Mouse (Mus musculus) forebrain, embryonic 12.5 days (tissue): Measurements from ENCODE around the gene Dis3. TPM values are rescaled to one million over a fixed set of nuclear protein-coding genes. Genes with fewer than 3 reads are reported as not detected.
A peak's percentile ranks its signal among the peaks of the same experiment; 100 is the strongest.
"Not testable (repeated sequence)": the region's sequence is repeated elsewhere in the genome, so short reads cannot be mapped to it uniquely, and the experiment has no call there.

ENCODE experiments used
- ATAC-seq: fragments of 200-750 bp; cut with Nextera tagmentation; 2 replicates; pipeline ENCODE4 v1.8.0; 2017; ENCODE audit warnings: moderate TSS enrichment; ENCODE audit not compliant: low FRiP score
- H3K27ac ChIP-seq: fragments of 300-500 bp; sonication (generic); 2 replicates; pipeline ENCODE4 v1.5.1; 2016; ENCODE audit warnings: mild to moderate bottlenecking
- H3K27me3 ChIP-seq: fragments of 300-500 bp; sonication (generic); 2 replicates; pipeline ENCODE4 v1.6.1; 2016; ENCODE audit warnings: mild to moderate bottlenecking
- H3K36me3 ChIP-seq: fragments of 300-500 bp; sonication (generic); replicated peaks from 2 replicates; pipeline ENCODE4 v1.6.1; 2016; ENCODE audit warnings: mild to moderate bottlenecking
- H3K4me1 ChIP-seq: fragments of 300-500 bp; sonication (generic); 2 replicates; pipeline ENCODE4 v1.6.1; 2016
- H3K4me2 ChIP-seq: fragments of 300-500 bp; sonication (generic); 2 replicates; pipeline ENCODE4 v1.6.1; 2016; ENCODE audit warnings: mild to moderate bottlenecking, moderate library complexity
- H3K4me3 ChIP-seq: fragments of 300-500 bp; sonication (generic); replicated peaks from 2 replicates; pipeline ENCODE4 v1.5.1; 2016; ENCODE audit warnings: mild to moderate bottlenecking
- H3K9ac ChIP-seq: fragments of 300-500 bp; sonication (generic); 2 replicates; pipeline ENCODE4 v1.6.1; 2016; ENCODE audit warnings: mild to moderate bottlenecking
- H3K9me3 ChIP-seq: fragments of 300-500 bp; sonication (generic); 2 replicates; pipeline ENCODE4 v1.6.1; 2016
- WGBS: fragments of 180-500 bp; shearing (Covaris S2); methylation state at CpG from one replicate; pipeline ENCODE4 v1.1.7; 2016; 5-methylcytosine and 5-hydroxymethylcytosine counted together
- polyA plus RNA-seq: library from polyadenylated mRNA; unstranded; fragments of >200 nt; fragmentation: Nextera tagmentation; extraction: Ambion mirVana; gene quantifications from 2 replicates; pipeline ENCODE4 v1.2.1, GENCODE M21; 2016

The Dis3 gene
- polyA plus RNA-seq, 1 experiment from 2014 or later, result 43.9 TPM

DNA sequence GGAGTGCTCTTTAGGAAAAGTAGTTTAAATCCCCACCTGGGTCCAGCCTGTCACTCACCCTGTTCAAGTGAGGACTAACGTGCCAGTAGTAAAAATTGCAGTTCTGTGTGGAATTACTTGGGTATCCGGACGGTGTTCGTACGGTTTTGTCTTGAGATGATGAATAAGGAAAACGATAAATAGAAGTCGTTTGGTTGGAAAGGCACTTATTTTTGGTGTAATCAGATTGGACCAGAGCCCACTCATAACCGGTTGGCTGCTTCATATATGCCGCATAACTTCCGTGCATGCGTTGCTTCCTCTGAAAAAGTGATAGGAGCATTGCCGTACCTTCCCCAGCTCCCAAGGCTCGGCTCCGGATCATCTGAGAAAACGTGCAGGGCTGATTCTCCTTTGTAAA is 52.8 kb downstream of the Dis3 start:
- ATAC-seq, result no peak; the same call in 1 of the 2 replicates
- H3K4me1 ChIP-seq, result peaks cover 23% of the 10 kb centered on the region
- H3K4me2 ChIP-seq, result peak overlapping the region; percentile 65
- H3K27me3 ChIP-seq, result no peaks in the 10 kb centered on the region
- H3K27ac ChIP-seq, result peak overlapping the region; percentile 68; the same call in 1 of the 2 replicates
- no peaks in the 10 kb centered on the region for H3K9me3 ChIP-seq
- H3K9ac ChIP-seq, result peak overlapping the region; percentile 80
- H3K4me3 ChIP-seq, result peak overlapping the region; percentile 87
- H3K36me3 ChIP-seq, result no peaks in the 10 kb centered on the region; the same call in 1 of the 2 replicates
- 1% methylated on average over 15 of the region's 15 CpGs for WGBS

DNA sequence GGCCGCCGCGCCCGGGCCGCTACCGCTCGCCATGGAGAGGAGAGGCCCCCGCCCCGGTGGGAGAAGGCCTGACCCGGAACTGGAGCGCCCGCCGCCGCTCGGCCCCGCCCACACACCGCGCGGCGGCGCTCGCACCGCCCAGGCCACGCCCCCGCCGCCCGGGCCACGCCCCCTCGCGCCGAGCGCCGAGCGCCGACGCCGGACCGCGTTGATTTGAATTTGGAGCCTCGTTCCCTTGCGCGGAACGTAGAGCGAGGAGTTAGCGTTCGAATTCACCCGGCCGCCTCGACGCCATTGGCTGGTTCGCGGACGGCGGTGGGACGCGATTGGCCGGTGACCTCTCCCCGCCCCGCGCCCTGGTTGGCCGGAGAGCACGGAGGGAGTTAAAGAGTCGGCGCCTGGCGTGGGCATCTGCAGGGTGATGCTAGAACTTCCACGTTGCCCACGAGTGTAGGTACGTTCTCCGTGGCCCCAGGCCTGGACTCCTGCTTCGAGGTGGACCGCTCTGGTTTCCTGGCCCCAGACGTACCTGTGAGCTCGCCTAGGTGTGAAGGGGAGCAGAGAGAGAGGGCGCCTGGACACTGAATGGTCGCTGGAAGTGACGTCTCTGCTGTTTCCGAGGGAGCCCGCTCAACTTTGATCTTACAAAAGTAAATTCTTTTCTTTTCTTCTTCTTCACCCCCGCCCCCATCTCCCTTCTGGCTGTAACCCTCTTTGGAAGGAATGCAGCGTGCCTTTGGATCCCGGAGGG is 53.4 kb downstream of the Dis3 start, which contains the start of the genes Mzt1 and Bora:
Gene Mzt1 (minus strand): TSS at position 104 of the 751 bp plus-strand sequence.
Gene Bora (plus strand): TSS at position 192 of the 751 bp plus-strand sequence.
- under 1% methylated on average over 80 of the region's 81 CpGs for WGBS
- Histone ChIP-seq H3K9me3 (no peaks in the 10 kb centered on the region), H3K4me2 (peak within 1 kb of the TSS; percentile 73), H3K9ac (peak within 1 kb of the TSS; percentile 80), H3K36me3 (no peaks in the 10 kb centered on the region; the same call in 1 of the 2 replicates), H3K4me1 (peaks cover 23% of the 10 kb centered on the region), H3K27me3 (no peaks in the 10 kb centered on the region), H3K4me3 (peak within 1 kb of the TSS; percentile 87), H3K27ac (peak within 1 kb of the TSS; percentile 82)
- peak; percentile 97 for ATAC-seq

DNA sequence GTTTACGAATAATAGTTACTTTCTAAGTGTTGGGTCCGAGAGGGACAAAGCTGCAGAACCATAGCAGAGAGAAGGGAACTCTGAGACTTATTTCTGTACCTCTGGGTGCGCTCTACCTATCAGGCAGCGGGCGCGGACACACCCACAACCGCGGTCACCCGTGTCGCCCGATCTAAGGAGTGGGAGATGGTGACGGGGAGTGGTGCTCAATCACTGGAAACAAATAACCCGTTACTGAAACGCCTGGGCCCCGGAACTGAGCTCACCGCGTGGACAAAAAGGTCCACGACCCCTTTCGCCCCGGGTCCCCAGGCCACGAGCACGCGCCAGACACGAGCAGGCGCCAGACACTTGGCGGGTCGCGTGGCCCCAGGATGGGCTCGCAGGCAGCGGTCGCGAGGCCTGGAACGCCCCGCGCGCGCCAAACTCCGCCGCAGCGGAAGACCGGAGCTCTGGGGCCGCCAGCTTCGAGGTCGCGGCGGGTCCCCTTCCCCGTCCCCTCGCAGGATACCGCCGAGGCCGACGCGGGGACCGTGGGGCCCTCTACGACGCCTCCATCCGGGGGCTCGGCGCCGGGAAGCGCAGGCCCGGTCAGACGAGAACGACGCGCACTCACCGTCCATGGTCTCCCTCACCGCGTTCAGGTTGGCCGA is 54.1 kb downstream of the Dis3 start:
- under 1% methylated on average over 67 of the region's 70 CpGs for WGBS
- H3K27me3 ChIP-seq, result no peaks in the 10 kb centered on the region
- peaks cover 23% of the 10 kb centered on the region for H3K4me1 ChIP-seq
- ATAC-seq, result peak; percentile 44
- no peaks in the 10 kb centered on the region for H3K9me3 ChIP-seq
- peak overlapping the region; percentile 73 for H3K4me2 ChIP-seq
- H3K27ac ChIP-seq, result peak overlapping the region; percentile 82
- H3K36me3 ChIP-seq, result no peaks in the 10 kb centered on the region; the same call in 1 of the 2 replicates
- H3K4me3 ChIP-seq, result peak overlapping the region; percentile 87
- peak overlapping the region; percentile 80 for H3K9ac ChIP-seq

DNA sequence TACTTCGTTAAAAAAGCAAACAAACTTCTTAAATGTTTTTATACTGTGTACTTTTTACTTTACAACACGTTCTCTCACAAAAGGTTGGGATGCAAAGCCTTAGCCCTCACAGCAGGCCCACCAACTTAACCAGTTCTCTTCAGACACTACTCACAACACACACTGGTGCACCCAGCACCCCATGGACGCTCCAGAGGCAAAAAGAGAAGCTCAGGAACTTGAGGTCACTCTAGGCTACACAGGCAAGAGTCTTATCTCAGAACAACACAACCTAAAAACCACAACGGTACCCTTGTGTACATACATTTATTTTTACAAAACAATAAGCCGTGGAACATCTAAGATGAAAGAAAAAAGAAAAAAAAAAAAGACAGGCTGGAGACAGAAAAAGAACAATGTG is 54.9 kb downstream of the Dis3 start:
- Histone ChIP-seq H3K27me3 (no peaks in the 10 kb centered on the region), H3K9ac (peak overlapping the region; percentile 80), H3K27ac (no peak overlapping the region), H3K36me3 (no peaks in the 10 kb centered on the region), H3K4me2 (peak overlapping the region; percentile 73), H3K4me1 (peaks cover 23% of the 10 kb centered on the region), H3K9me3 (no peaks in the 10 kb centered on the region), H3K4me3 (peak overlapping the region; percentile 87)
- WGBS, result 6% methylated on average over 5 of the region's 5 CpGs
- no peak for ATAC-seq

DNA sequence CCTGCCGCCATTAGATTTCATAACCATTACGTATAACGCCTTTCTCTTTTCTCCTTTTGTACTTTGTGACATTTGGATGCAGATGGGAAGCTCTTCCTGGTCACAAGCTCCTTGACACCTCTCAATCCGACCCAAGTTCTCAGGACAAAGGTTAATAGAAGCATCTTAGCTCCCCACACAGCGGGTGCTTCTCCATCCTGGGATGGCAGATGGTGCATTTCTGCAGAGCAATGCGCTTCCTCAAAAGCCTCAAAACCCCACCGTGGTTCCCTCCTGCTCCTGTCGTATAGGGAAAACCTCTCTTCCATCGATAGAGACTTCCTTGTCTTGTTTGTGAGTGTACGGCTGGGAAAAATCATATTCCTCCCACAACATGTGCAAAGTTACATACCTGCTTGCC is 55.5 kb downstream of the Dis3 start:
- Histone ChIP-seq H3K27ac (0 out of 2 replicates have a peak overlapping the region, but pooled peaks have one; percentile 19), H3K36me3 (0 out of 2 replicates have a peak, but pooled peaks cover under 1% of the 10 kb centered on the region), H3K9me3 (no peaks in the 10 kb centered on the region), H3K4me2 (peak overlapping the region; percentile 73), H3K4me1 (peaks cover 23% of the 10 kb centered on the region), H3K27me3 (no peaks in the 10 kb centered on the region), H3K9ac (peak overlapping the region; percentile 80), H3K4me3 (peak overlapping the region; percentile 87)
- no peak for ATAC-seq
- WGBS, result 31% methylated on average over 10 of the region's 10 CpGs

DNA sequence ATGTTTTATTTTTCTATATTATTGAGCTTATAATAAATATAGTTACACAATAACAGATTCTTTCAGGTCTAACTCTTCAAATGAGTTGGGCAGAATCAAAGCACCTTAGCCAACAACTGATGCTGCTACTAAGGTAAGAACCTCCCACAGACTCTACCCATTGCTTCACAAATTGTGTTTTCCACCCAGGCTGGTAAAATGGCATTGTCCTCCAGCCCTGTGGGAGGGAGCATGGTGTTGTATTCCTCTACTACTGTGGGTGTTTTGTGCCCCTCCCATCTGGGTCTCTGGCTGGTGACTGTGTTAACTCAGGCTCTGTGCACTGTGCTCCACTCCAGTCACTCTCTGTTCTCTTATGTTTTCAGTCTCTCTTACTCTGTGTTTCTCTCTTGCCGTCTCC is 56.1 kb downstream of the Dis3 start:
- Histone ChIP-seq H3K27me3 (no peaks in the 10 kb centered on the region), H3K4me2 (peak overlapping the region; percentile 73), H3K27ac (0 out of 2 replicates have a peak overlapping the region, but pooled peaks have one; percentile 19), H3K9ac (0 out of 2 replicates have a peak overlapping the region, but pooled peaks have one; percentile 80), H3K4me1 (peaks cover 22% of the 10 kb centered on the region), H3K36me3 (0 out of 2 replicates have a peak, but pooled peaks cover 5% of the 10 kb centered on the region), H3K4me3 (0 out of 2 replicates have a peak overlapping the region, but pooled peaks have one; percentile 87), H3K9me3 (no peaks in the 10 kb centered on the region)
- no peak for ATAC-seq
- WGBS, result 31% methylated on average over 1 of the region's 1 CpGs

DNA sequence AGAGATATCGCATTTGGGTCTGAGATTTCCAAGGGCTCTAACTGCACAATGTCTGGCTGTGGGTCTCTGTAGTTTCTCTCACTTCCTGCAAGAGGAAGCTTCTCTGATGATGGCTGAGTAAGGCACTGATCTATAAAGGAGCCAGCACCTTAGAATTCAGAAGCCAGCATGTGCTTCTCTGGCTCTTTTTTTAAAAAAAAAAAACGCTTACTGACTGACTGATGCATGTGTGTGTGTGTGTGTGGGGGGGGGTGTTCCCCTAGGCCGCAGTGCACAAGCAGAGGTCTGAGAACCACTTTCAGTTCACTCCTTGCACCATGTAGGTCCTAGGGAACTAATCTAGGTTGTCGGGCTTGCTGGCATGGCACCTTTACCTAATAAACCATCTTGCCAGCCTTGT is 58.2 kb downstream of the Dis3 start:
- Histone ChIP-seq H3K4me2 (no peak overlapping the region), H3K9me3 (no peaks in the 10 kb centered on the region), H3K4me1 (peaks cover 17% of the 10 kb centered on the region), H3K27ac (no peak overlapping the region), H3K27me3 (no peaks in the 10 kb centered on the region), H3K9ac (no peak overlapping the region), H3K4me3 (no peak overlapping the region), H3K36me3 (peaks cover 13% of the 10 kb centered on the region)
- ATAC-seq, result no peak
- WGBS, result 79% methylated on average over 4 of the region's 4 CpGs

DNA sequence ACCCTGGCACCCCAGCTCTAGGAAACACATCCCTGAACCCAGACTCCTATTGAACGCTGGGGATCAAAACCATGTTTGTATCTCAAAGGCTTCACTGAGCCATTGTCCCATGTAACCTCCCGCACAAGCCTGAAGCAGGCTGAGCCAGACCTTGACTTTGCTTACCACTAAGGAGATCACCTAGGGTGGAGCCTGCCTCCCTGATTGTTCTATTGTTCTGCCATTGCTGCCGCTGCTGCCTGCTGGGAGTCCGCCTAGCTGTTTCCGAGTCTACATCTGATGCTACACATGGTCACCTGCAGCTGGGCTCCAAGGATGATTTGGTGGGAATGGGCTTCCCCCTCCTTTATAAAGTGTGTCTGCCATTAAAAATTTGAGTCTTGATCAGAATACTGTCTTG is 60.3 kb downstream of the Dis3 start:
- H3K4me2 ChIP-seq, H3K9ac ChIP-seq, H3K27me3 ChIP-seq, ATAC-seq, H3K4me1 ChIP-seq, H3K9me3 ChIP-seq, H3K27ac ChIP-seq, H3K4me3 ChIP-seq: not testable (repeated sequence)
- H3K36me3 ChIP-seq, result peaks cover 21% of the 10 kb centered on the region
- 56% methylated on average over 5 of the region's 5 CpGs for WGBS

DNA sequence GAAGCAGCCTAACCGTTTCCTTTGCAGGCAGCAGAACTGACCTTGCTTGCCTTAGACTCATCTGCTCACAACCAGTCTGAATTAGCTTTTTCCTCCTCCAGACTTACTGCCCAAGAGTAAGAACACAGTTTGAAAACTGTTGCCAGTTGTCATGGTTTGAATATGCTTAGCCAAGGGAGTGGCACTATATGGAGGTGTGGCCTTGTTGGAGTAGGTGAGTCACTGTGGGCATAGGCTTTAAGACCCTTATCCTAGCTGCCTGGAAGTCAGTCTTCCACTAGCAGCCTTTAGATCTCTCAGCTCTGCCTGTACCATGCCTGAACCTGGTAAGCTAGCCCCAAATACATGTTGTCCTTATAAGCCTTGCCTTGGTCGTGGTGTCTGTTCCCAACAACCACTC is 61.9 kb downstream of the Dis3 start:
- 86% methylated on average over 2 of the region's 2 CpGs for WGBS
- Histone ChIP-seq H3K9ac (no peak overlapping the region), H3K4me2 (no peak overlapping the region), H3K4me1 (no peaks in the 10 kb centered on the region), H3K4me3 (no peak overlapping the region), H3K9me3 (no peaks in the 10 kb centered on the region), H3K27ac (no peak overlapping the region), H3K27me3 (no peaks in the 10 kb centered on the region), H3K36me3 (peaks cover 28% of the 10 kb centered on the region)
- no peak for ATAC-seq

DNA sequence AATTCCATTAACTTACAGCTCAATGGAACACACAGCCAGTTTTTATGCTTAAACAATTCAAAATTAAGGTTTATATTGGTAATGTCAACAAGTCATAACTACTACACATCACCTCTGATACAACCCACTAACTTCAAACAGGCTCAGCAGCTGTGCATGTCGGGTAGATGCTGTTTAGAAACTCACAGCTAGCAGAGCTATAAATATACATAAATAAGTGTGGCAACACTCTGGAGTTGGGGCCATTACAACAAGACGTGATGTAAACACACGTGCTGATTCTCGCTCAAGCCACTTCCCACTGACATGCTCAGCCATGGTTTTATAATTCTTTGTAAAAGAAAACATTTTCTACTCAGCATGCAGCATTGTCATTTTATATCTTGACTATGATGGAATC is 63.5 kb downstream of the Dis3 start:
- Histone ChIP-seq H3K36me3 (peaks cover 32% of the 10 kb centered on the region), H3K27me3 (no peaks in the 10 kb centered on the region), H3K9ac (no peak overlapping the region), H3K4me3 (no peak overlapping the region), H3K27ac (no peak overlapping the region), H3K4me2 (no peak overlapping the region), H3K9me3 (no peaks in the 10 kb centered on the region), H3K4me1 (no peaks in the 10 kb centered on the region)
- no peak for ATAC-seq
- 83% methylated on average over 4 of the region's 4 CpGs for WGBS

DNA sequence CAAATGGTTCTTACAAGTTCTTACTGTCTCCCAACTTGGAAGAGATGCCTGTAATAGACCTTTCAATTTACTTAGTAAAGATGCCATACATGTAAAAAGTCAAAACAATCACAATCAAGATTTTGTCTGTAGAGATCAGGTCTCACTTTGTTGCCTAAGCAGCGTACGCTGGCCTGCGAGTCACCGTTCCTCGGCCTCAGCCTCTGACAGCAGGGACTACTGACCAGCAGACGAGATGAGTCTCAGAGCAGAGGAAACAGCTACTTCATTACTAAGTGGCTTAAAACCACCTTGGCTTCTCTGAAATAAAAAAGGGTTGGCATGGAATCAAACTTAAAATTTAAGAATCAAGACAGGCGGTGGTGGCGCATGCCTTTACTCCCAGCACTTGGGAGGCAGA is 64.7 kb downstream of the Dis3 start:
- H3K9me3 ChIP-seq, H3K27ac ChIP-seq, H3K9ac ChIP-seq, H3K4me2 ChIP-seq, H3K4me1 ChIP-seq, H3K27me3 ChIP-seq, H3K4me3 ChIP-seq, ATAC-seq: not testable (repeated sequence)
- 92% methylated on average over 8 of the region's 8 CpGs for WGBS
- peaks cover 32% of the 10 kb centered on the region for H3K36me3 ChIP-seq

DNA sequence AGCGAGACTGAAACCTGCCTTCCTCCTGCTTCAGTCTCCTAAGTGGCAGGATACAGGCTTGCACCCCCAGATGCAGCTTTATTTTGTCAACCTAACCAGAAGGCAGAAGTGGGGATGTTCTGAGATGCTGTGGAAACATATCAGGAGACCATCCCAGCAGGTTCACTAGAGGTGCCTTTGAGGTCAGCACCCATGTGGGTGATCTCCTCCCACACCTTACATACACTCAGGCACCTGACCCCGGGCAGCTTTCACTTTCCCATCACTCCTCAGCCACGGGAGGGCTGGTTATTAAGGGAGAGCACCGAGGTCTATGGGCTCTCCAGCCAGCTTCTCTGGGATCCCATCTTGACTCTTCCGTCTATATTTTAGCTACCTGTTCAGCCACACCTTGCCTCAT is 67.0 kb downstream of the Dis3 start:
- Histone ChIP-seq H3K9me3 (no peaks in the 10 kb centered on the region), H3K4me1 (no peaks in the 10 kb centered on the region), H3K27ac (no peak overlapping the region), H3K4me2 (no peak overlapping the region), H3K36me3 (peaks cover 20% of the 10 kb centered on the region), H3K27me3 (no peaks in the 10 kb centered on the region), H3K9ac (no peak overlapping the region), H3K4me3 (no peak overlapping the region)
- no peak for ATAC-seq
- 86% methylated on average over 5 of the region's 5 CpGs for WGBS
